Mouse (Mus musculus) small intestine, adult 2 months (tissue): ENCODE data around the gene Glyat.

Source experiments
- CTCF ChIP-seq: fragments of 200-500 bp; IDR thresholded peaks from 2 replicates; pipeline ENCODE4 v1.5.1; 2012; ENCODE audit warnings: low read depth, mild to moderate bottlenecking, control low read depth, inconsistent platforms, low read length, moderate library complexity, mixed read lengths; ENCODE audit not compliant: insufficient replicate concordance, insufficient read length; ENCODE audit errors: extremely low read depth
- POLR2A ChIP-seq: fragments of 200-500 bp; IDR thresholded peaks from 2 replicates; pipeline ENCODE4 v1.6.1; 2012; ENCODE audit warnings: low read depth, mild to moderate bottlenecking, control low read depth, inconsistent platforms, low read length, moderate library complexity

DNA sequence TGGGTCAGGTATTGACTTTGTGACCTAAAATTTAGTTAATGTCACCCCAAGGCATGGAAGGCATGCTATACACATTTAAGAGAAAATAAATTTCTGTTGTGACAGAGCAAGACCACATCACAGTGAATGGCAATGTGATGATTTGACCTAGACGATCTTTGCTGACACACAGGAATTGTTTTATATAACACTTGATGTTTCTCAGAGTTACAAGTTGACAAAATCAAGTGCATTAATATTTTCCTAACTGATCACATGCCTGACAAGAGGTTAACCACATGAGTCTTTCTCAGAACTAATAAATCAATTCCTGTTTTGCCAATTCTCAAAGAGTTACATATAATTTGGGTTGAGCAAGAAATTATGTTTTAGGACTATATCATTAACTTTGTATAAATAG, 19.5 kb upstream of the Glyat start:
- no peak for TF ChIP-seq CTCF
- TF ChIP-seq POLR2A, result no peak
